Mouse (Mus musculus) stomach, postnatal 0 days (tissue): ENCODE measurements around the gene Hrk.

Source experiments
- CTCF ChIP-seq: IDR thresholded peaks from 2 replicates; pipeline ENCODE4 v1.5.1; 2016; ENCODE audit warnings: antibody characterized with exemption, low read depth, mild to moderate bottlenecking, moderate library complexity
- EP300 ChIP-seq: optimal IDR thresholded peaks from 2 replicates; pipeline ENCODE3; 2016; ENCODE audit warnings: antibody characterized with exemption

DNA sequence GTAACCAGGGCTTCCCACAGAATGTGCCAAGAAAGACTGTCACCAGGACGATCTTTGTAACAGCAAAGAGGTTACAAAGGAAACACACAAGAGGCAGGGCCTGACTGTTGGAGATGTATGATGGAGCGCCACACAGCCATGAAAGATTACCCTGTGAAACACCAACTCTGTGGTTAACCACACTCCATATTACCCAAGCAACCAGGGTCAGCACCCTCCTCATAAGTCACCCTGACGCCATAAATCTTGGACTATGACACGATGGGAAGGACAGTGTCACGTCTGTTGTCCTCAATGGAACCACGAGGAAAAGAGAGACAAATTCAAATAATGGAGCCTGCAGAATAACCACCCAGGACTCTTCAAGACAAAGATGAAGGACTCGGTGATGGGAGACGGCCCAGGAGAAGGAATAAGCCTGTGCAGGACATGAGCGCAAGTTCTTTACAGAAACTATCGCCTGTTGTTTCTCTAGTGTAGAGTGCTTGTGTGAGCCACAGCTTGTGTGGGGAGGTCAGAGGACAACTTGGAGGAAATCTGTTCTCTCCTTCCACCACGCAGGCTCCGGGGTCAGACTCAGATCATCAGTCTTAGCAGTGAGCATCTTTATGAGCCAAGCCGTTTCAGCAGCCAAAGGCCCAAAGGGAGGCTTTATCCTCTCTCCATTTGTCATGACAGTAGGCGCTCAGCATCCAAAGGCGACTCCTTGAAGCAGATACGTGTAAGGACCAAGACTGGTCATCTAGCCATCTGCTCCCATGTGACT is 40.4 kb downstream of the Hrk start:
- TF ChIP-seq CTCF (no peak), EP300 (no peak)
